Mouse (Mus musculus) megakaryocyte, embryonic 14.5 days (primary cell): ENCODE data around the gene Tacc2.

Source experiments
- FLI1 ChIP-seq: IDR thresholded peaks from 2 replicates; pipeline ENCODE4 v1.6.1; 2012; ENCODE audit warnings: low read length, inconsistent platforms, mixed read lengths
- GATA1 ChIP-seq: IDR thresholded peaks from 3 replicates; pipeline ENCODE4 v1.6.1; 2012; ENCODE audit warnings: mixed read lengths, low read length, inconsistent platforms, borderline replicate concordance

GRCm38 (mm10) chr7:130750752-130751490, 173.7 kb downstream of the Tacc2 start:
- TF ChIP-seq GATA1 = no peak
- no peak for TF ChIP-seq FLI1
